Mouse (Mus musculus): Measurements from ENCODE around the gene Fanci. TPM values are rescaled to one million over a fixed set of nuclear protein-coding genes. Genes with fewer than 3 reads are reported as not detected.

The Fanci gene
- total RNA-seq, 1 experiment, result 33.0 TPM

- Histone ChIP-seq H3K9ac (ENCODE audit: insufficient read depth, low read depth, low read length, poor library complexity, severe bottlenecking) (peak overlapping the region; percentile 34; the same call in 1 of the 2 replicates), H3K27ac (ENCODE audit: insufficient read depth, low read depth, low read length, poor library complexity, severe bottlenecking) (peak overlapping the region; percentile 89; the same call in 1 of the 2 replicates), H3K9me3 (ENCODE audit: control insufficient read depth, insufficient read depth, low read depth, low read length) (no peaks in the 10 kb centered on the region), H3K4me1 (ENCODE audit: control insufficient read depth in 2 of 2, insufficient read depth in 2 of 2, low read length in 2 of 2, poor library complexity in 1 of 2) (peaks cover 17 to 20% of the 10 kb centered on the region in 2 experiments; a peak in 3 of 4 replicates), H3K36me3 (ENCODE audit: control insufficient read depth, insufficient read depth, low read length, poor library complexity, severe bottlenecking) (peaks cover 2% of the 10 kb centered on the region; the same call in 1 of the 2 replicates), H3K4me3 (ENCODE audit: insufficient read depth in 1 of 2, low read depth in 1 of 2, low read length in 2 of 2, poor library complexity in 1 of 2, severe bottlenecking in 1 of 2) (peak overlapping the region; percentile 69 to 79)
- TF ChIP-seq HCFC1 (IDR thresholded peaks at IDR 0.05; ENCODE audit: borderline replicate concordance, insufficient read depth, low read length) (no peak), ZNF384 (IDR thresholded peaks at IDR 0.05; ENCODE audit: low read depth, low read length) (no peak), ZC3H11A (IDR thresholded peaks at IDR 0.05; ENCODE audit: borderline replicate concordance, low read depth, low read length) (no peak), CHD2 (IDR thresholded peaks at IDR 0.05; ENCODE audit: low read depth, low read length) (no peak), MAFK (IDR thresholded peaks at IDR 0.05; ENCODE audit: insufficient read depth, low read depth, low read length) (no peak)
- no peak for DNase-seq (ENCODE audit: low read depth, low spot score)
- in situ Hi-C loops (cut with MboI; ENCODE audit: low sequenced_read_pairs in 2 of 2, unreplicated experiment in 2 of 2), result no loop called here
Observed at GRCm38 (mm10) chr7:79392860-79393513, 1.3 kb downstream of the Fanci start.

GRCm38 (mm10) chr7:79393924-79394323 lies 2.2 kb downstream of the Fanci start:
- in situ Hi-C loops (cut with MboI; ENCODE audit: low sequenced_read_pairs in 2 of 2, unreplicated experiment in 2 of 2), result no loop called here
- Histone ChIP-seq H3K9ac (ENCODE audit: insufficient read depth, low read depth, low read length, poor library complexity, severe bottlenecking) (peak overlapping the region; percentile 34; the same call in 1 of the 2 replicates), H3K27ac (ENCODE audit: insufficient read depth, low read depth, low read length, poor library complexity, severe bottlenecking) (peak overlapping the region; percentile 89; the same call in 1 of the 2 replicates), H3K4me3 (ENCODE audit: insufficient read depth in 1 of 2, low read depth in 1 of 2, low read length in 2 of 2, poor library complexity in 1 of 2, severe bottlenecking in 1 of 2) (peak overlapping the region; percentile 69 to 79), H3K4me1 (ENCODE audit: control insufficient read depth in 2 of 2, insufficient read depth in 2 of 2, low read length in 2 of 2, poor library complexity in 1 of 2) (peaks cover 14% of the 10 kb centered on the region in 2 experiments; a peak in 3 of 4 replicates), H3K36me3 (ENCODE audit: control insufficient read depth, insufficient read depth, low read length, poor library complexity, severe bottlenecking) (peaks cover 2% of the 10 kb centered on the region; the same call in 1 of the 2 replicates), H3K9me3 (ENCODE audit: control insufficient read depth, insufficient read depth, low read depth, low read length) (no peaks in the 10 kb centered on the region)
- no peak for DNase-seq (ENCODE audit: low read depth, low spot score)
- TF ChIP-seq ZNF384 (IDR thresholded peaks at IDR 0.05; ENCODE audit: low read depth, low read length) (no peak), HCFC1 (IDR thresholded peaks at IDR 0.05; ENCODE audit: borderline replicate concordance, insufficient read depth, low read length) (no peak), MAFK (IDR thresholded peaks at IDR 0.05; ENCODE audit: insufficient read depth, low read depth, low read length) (no peak), ZC3H11A (IDR thresholded peaks at IDR 0.05; ENCODE audit: borderline replicate concordance, low read depth, low read length) (no peak), CHD2 (IDR thresholded peaks at IDR 0.05; ENCODE audit: low read depth, low read length) (no peak)

- in situ Hi-C loops (cut with MboI; ENCODE audit: low sequenced_read_pairs in 2 of 2, unreplicated experiment in 2 of 2), result no loop called here
Observed at GRCm38 (mm10) chr7:79394666-79395065, 2.9 kb downstream of the Fanci start.

GRCm38 (mm10) chr7:79395186-79395585 lies 3.5 kb downstream of the Fanci start:
- Histone ChIP-seq H3K27ac (ENCODE audit: insufficient read depth, low read depth, low read length, poor library complexity, severe bottlenecking) (peak overlapping the region; percentile 89; the same call in 1 of the 2 replicates), H3K36me3 (ENCODE audit: control insufficient read depth, insufficient read depth, low read length, poor library complexity, severe bottlenecking) (peaks cover 2% of the 10 kb centered on the region; the same call in 1 of the 2 replicates), H3K9ac (ENCODE audit: insufficient read depth, low read depth, low read length, poor library complexity, severe bottlenecking) (no peak overlapping the region; the same call in 1 of the 2 replicates), H3K4me3 (ENCODE audit: insufficient read depth in 1 of 2, low read depth in 1 of 2, low read length in 2 of 2, poor library complexity in 1 of 2, severe bottlenecking in 1 of 2) (no peak overlapping the region), H3K9me3 (ENCODE audit: control insufficient read depth, insufficient read depth, low read depth, low read length) (no peaks in the 10 kb centered on the region), H3K4me1 (ENCODE audit: control insufficient read depth in 2 of 2, insufficient read depth in 2 of 2, low read length in 2 of 2, poor library complexity in 1 of 2) (peaks cover 13 to 16% of the 10 kb centered on the region in 2 experiments; a peak in 3 of 4 replicates)
- TF ChIP-seq MAFK (IDR thresholded peaks at IDR 0.05; ENCODE audit: insufficient read depth, low read depth, low read length) (no peak), ZC3H11A (IDR thresholded peaks at IDR 0.05; ENCODE audit: borderline replicate concordance, low read depth, low read length) (no peak), CHD2 (IDR thresholded peaks at IDR 0.05; ENCODE audit: low read depth, low read length) (no peak)
- DNase-seq (ENCODE audit: low read depth, low spot score), result no peak
- in situ Hi-C loops (cut with MboI; ENCODE audit: low sequenced_read_pairs in 2 of 2, unreplicated experiment in 2 of 2), result no loop called here

More at GRCm38 (mm10) chr7:79394666-79395065, 2.9 kb downstream of the Fanci start:
- no peaks in the 10 kb centered on the region for H3K9me3 ChIP-seq (ENCODE audit: control insufficient read depth, insufficient read depth, low read depth, low read length)
- peaks cover 2% of the 10 kb centered on the region; the same call in 1 of the 2 replicates for H3K36me3 ChIP-seq (ENCODE audit: control insufficient read depth, insufficient read depth, low read length, poor library complexity, severe bottlenecking)
- DNase-seq (ENCODE audit: low read depth, low spot score), result no peak
- H3K4me3 ChIP-seq (ENCODE audit: insufficient read depth in 1 of 2, low read depth in 1 of 2, low read length in 2 of 2, poor library complexity in 1 of 2, severe bottlenecking in 1 of 2), result peak overlapping the region; percentile 21 to 69; a peak in 3 of 4 replicates
- peak overlapping the region; percentile 89 for H3K27ac ChIP-seq (ENCODE audit: insufficient read depth, low read depth, low read length, poor library complexity, severe bottlenecking)
- peak overlapping the region; percentile 69 for H3K9ac ChIP-seq (ENCODE audit: insufficient read depth, low read depth, low read length, poor library complexity, severe bottlenecking)
- H3K4me1 ChIP-seq (ENCODE audit: control insufficient read depth in 2 of 2, insufficient read depth in 2 of 2, low read length in 2 of 2, poor library complexity in 1 of 2), result peaks cover 11 to 15% of the 10 kb centered on the region in 2 experiments; a peak in 3 of 4 replicates
- TF ChIP-seq ZNF384 (IDR thresholded peaks at IDR 0.05; ENCODE audit: low read depth, low read length) (no peak), CHD2 (IDR thresholded peaks at IDR 0.05; ENCODE audit: low read depth, low read length) (no peak), MAFK (IDR thresholded peaks at IDR 0.05; ENCODE audit: insufficient read depth, low read depth, low read length) (no peak), ZC3H11A (IDR thresholded peaks at IDR 0.05; ENCODE audit: borderline replicate concordance, low read depth, low read length) (no peak), HCFC1 (IDR thresholded peaks at IDR 0.05; ENCODE audit: borderline replicate concordance, insufficient read depth, low read length) (no peak)

All from ES-E14 (cell line).